Mouse (Mus musculus) urinary bladder, postnatal 10 days (tissue): ENCODE data around the gene B130006D01Rik.
A peak's percentile ranks its signal among the peaks of the same experiment; 100 is the strongest.
"Not testable (repeated sequence)": the region's sequence is repeated elsewhere in the genome, so short reads cannot be mapped to it uniquely, and the experiment has no call there.

Experiments used
- DNase-seq: peaks from one replicate; pipeline ENCODE4 v3.0.0; 2022; ENCODE audit warnings: low spot score

B130006D01Rik gene

DNA sequence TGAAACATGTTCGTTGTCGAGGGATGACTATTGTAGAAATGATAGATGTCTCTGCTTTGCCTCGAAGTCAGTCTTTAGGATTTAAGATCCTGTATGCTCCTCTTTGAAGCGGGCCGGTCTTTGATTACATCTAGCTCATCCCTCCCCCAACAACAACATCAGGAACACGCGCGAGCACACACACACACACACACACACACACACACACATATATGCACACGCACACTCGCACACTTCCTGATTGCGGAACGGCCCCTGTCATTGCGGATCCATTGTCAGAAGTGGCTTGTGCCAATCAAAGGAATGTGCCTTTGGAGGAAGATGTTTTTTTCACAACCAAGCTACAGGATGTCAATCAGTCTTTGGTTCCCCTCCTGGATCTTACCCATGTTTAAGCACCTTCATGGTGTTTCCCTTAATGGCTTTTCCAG lies 9.6 kb upstream of the B130006D01Rik start:
- no peak for DNase-seq

DNA sequence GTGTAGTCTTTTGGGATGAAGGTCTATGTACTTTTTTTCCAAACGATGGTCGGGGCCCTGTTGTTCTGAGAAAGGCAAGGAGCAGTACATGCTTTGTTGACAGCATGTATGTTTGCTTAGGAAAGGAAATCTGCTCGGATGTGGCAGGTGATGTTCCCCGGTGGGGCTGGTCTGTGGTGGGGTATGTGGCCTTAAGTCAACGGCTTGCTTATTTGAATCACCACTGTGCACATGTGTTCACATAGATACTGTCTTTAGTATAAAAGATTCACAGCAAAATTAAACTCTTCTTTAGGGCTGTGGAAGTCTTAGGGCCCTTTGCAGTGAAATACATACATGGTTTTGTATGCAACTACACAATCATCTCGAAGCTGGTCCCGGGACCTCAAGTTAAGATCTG lies 9.0 kb upstream of the B130006D01Rik start:
- no peak for DNase-seq

DNA sequence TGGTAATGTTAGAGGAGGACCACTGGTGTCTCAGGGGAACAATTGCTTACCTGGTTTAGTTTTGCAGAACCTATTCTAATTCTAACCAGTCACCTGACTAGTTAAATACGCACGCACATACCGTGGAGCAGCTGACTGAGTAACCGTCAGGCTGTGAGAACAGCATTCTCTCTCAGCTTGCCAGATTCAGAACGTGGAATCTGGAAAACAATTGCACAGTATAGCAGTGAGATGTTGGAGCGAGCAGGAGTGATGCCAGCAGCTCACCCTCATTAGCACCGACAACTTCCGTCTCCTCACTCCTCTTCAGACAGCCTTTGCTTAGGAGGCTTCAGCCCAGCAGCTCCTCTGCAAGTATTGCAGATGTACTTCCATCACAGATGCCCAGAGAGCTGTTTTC lies 7.3 kb upstream of the B130006D01Rik start:
- DNase-seq, result no peak

GRCm38 (mm10) chr11:95719356-95719755 lies 4.0 kb upstream of the B130006D01Rik start:
- DNase-seq, result no peak

- DNase-seq, result no peak
Observed at GRCm38 (mm10) chr11:95724466-95724865, 1.1 kb downstream of the B130006D01Rik start.

DNA sequence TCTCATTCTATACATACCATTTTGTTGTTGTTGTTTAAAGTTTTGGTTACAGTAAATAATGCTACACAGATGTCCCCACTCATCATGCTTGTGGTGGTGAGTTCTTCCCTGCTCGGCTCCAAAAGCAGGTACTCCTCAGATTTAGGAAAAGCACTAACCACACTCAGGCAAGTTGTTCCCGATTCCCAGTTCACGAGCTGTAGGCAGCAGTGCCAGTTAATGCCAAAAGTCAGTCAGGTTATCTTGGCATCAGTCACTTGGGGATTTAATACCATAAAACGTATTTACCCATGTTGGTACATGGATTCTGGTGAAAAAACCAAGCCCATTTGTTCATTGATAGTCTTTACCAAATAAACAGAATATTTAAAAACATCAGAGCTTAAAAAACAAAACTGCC lies 2.8 kb downstream of the B130006D01Rik start:
- no peak for DNase-seq

- no peak for DNase-seq
Observed at GRCm38 (mm10) chr11:95727947-95728346, 4.6 kb downstream of the B130006D01Rik start.

GRCm38 (mm10) chr11:95728916-95729907 lies 5.8 kb downstream of the B130006D01Rik start:
- no peak for DNase-seq

GRCm38 (mm10) chr11:95734485-95734884 lies 11.1 kb downstream of the B130006D01Rik start:
- no peak for DNase-seq

DNA sequence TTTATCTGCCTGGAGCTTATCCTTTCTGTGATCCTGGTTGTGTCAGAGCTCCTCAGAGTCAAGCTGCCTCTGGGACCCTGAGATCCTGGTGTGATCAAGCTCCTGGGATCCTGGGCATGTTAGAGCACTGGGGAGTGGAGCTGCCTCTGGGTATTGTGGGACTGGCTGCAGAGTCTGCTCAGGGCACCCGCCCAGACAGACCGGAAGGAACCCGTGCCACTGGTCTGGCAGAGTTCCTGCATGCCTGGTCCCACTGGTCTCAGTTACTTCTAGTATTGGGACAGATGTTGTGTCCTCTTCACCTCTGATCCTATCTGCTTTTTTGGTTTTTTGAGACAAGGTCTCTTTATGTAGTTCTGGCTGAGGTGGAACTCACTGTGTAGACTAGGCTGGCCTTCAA lies 14.4 kb downstream of the B130006D01Rik start:
- DNase-seq, result no peak

DNA sequence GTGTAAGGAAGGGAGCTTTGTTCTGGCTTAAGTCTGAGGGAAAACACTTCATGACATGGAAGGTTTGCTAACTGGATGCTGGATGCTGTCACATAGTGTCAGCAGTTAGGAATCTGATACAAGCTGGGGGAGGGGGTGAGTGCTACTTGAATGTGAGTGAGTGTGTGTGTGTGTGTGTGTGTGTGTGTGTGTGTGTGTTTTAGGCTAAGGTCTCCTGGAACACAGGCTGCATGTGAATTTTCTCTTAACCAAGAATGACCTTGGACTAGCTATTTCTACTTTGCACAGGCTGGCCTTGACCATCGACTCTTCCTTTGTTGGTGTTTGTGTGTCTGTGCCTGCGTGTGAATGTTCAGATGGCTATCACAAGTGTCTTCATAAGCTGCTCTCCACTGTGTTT lies 21.1 kb downstream of the B130006D01Rik start:
- DNase-seq, result no peak

DNA sequence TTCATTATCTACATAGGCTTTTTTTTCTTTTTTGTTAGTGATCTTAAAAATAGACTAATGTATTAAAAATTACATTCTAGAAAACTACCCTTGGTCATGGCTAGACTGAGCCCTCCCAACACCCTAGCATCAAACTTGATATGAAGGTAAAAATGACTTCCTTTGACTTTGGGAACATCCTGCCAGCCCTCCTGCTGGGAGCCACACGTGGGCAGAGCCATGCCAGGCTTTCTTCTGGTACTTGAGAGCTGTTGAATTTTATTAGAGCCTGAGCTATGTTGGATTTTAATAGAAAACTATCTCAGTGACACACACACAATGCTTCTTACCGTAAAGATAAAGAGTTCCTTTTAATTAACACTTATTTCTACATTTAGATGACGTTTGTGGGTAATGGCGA lies 23.4 kb downstream of the B130006D01Rik start:
- DNase-seq, result no peak

- DNase-seq, result no peak
Observed at GRCm38 (mm10) chr11:95748331-95748730, 24.9 kb downstream of the B130006D01Rik start.

DNA sequence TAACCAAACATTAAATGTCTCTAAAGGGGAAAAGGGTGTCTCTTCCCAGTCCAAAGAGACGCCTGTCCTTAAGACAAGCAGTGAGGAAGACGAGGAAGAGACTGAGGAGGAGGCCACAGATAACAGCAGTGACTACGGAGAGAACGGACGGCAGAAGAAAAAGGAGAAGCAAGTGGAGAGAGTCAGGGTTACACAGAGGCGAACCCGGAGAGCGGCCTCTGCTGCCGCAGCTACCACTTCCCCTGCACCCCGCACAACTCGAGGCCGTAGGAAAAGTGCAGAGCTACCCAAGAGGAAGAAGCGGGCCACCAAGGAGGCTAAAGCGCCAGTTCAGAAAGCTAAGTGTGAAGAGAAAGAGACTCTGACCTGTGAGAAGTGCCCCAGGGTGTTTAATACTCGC lies 26.2 kb downstream of the B130006D01Rik start:
- no peak for DNase-seq

- DNase-seq, result peak; percentile 31
Observed at GRCm38 (mm10) chr11:95750995-95751394, 27.6 kb downstream of the B130006D01Rik start.

DNA sequence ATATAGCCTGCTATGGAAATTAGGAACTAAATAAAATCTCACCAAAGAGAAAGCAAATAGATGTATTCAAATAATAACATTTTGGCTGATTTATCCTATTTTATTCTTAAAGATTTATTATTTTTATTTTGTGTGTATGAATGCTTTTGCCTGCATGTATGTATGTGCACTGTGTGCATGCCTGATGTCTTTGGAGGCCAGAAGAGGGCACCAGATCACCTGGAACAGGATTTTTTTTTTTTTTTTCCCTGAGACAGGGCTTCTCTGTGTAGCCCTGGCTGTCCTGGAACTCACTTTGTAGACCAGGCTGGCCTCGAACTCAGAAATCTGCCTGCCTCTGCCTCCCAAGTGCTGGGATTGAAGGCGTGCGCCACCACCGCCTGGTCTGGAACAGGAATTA lies 31.8 kb downstream of the B130006D01Rik start:
- not testable (repeated sequence) for DNase-seq

DNA sequence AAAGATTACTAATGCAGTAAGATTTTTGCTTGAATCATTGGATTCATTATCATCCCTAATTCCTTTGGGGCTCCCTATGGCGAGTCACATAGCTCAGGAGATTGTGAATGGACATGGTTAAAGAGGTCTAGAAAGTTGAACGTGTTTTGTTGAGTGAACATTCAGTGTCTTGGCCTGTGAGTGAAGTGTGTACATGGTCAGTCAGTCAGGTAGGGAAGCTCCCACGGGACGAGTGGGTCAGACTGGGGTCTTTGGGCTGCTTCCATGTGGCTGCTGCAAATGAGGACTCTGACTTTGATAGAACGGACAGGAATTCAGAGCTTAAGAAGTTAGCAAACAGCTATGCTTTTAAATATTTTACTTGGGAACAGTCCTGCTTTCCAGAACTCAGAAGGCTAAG lies 37.1 kb downstream of the B130006D01Rik start:
- no peak for DNase-seq

- no peak for DNase-seq
Observed at GRCm38 (mm10) chr11:95762996-95763395, 39.6 kb downstream of the B130006D01Rik start.

- DNase-seq, result no peak
Observed at GRCm38 (mm10) chr11:95764806-95765205, 41.4 kb downstream of the B130006D01Rik start.

- no peak for DNase-seq
Observed at GRCm38 (mm10) chr11:95765334-95765733, 41.9 kb downstream of the B130006D01Rik start.

DNA sequence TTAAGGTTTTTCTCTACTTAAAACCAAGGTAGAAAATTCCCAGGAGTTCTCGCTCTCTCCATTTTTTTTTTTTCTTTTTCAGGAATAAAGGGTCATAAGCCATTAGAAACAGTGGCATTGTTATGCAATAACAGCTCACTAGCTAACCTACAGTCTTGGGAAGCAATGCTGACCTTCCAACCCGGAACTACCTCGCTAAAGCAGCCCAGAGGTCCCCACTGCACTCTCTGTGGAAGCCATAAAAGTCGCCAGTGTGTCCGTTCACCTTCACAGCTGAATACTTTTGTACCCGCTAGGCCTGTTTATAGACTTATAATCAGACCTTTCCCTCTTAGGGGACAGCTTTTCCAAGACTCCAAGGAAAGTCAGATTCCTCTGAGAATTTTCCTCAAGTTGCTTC lies 44.9 kb downstream of the B130006D01Rik start:
- no peak for DNase-seq

- no peak for DNase-seq
Observed at GRCm38 (mm10) chr11:95769208-95769607, 45.8 kb downstream of the B130006D01Rik start.

DNA sequence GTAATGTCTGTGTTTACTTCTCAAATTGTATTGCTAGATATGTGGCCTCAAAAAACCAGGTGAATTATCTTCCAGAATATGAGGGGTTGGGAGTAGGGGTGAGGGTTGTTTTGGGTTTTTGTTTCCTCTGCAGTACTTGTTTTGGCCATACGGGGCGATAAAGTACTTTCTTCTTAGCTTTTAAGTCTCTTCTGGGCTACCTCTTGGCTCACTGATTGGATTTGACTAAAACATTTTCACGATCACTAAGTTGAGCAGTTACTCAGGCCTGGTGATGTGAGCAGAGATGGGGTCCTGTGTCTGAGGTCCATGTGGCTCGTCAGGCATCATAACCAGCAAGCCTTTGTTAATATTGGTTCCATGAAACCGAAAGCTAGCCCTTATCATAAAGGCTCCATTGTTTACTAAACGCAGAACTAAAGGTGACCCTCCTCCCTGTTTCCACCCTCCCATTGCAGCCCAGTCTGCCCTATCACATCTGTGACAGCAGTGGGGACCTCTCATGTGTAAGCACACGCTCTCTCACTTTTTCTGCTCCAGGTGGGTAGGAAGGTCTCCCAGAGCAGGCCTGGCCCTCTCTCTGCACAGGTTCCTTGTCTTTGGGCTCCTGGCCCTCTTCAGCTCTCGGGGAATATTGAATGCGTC lies 47.5 kb downstream of the B130006D01Rik start:
- no peak for DNase-seq
